In genomic region chr2:73891701-73892463, GRCm38 (mm10) we compare ENCODE assay signal across 8 mouse cellular contexts. TPM values are rescaled to one million over a fixed set of nuclear protein-coding genes. Genes with fewer than 3 reads are reported as not detected.
A peak's percentile ranks its signal among the peaks of the same experiment; 100 is the strongest.
DNase-seq lines count a peak whose midpoint lies in the region; ATAC-seq and TF ChIP-seq lines count a peak whose summit lies in the region.

No protein-coding gene starts in this region.

- peak overlapping the region; percentile 98 for H3K27ac ChIP-seq in gastrocnemius, adult 2 months
- peak overlapping the region; percentile 89 for H3K27ac ChIP-seq in heart, embryonic 15.5 days
- H3K27ac ChIP-seq in limb, embryonic 12.5 days: peak overlapping the region; percentile 91
- H3K27ac ChIP-seq in midbrain, embryonic 11.5 days (ENCODE audit: low read depth, low read length): peak overlapping the region; percentile 80
- H3K27ac ChIP-seq in stomach, embryonic 16.5 days (ENCODE audit: low read length): peak overlapping the region; percentile 89

- ATAC-seq in heart, embryonic 15.5 days (replicated peaks; ENCODE audit: insufficient number of reproducible peaks, insufficient read depth, low FRiP score, low read depth): peak; percentile 28
- peak; percentile 65 for ATAC-seq in limb, embryonic 12.5 days (ENCODE audit: insufficient number of reproducible peaks, insufficient read depth, low FRiP score, low TSS enrichment, low read depth)
- peak; percentile 76 for ATAC-seq in midbrain, embryonic 11.5 days (ENCODE audit: low FRiP score)
- peak; percentile 44 for ATAC-seq in stomach, embryonic 16.5 days (ENCODE audit: insufficient read depth, low FRiP score)

- H3K79me2 ChIP-seq in C2C12 (ENCODE audit: control insufficient read depth, insufficient read depth): peaks cover 55% of the 10 kb centered on the region

- peak; percentile 65 for DNase-seq in gastrocnemius, adult 2 months
- DNase-seq in gastrocnemius, adult 18-20 months (ENCODE audit: low spot score): no peak
- peak; percentile 75 for DNase-seq in embryo, embryonic 10.5 days (ENCODE audit: low spot score)
- DNase-seq in midbrain, embryonic 11.5 days (ENCODE audit: low spot score, missing footprints): peak; percentile 96

- TF ChIP-seq CTCF in gastrocnemius, adult 2 months (IDR thresholded peaks at IDR 0.05): no peak
- TF ChIP-seq CTCF in C2C12 (IDR thresholded peaks at IDR 0.05; ENCODE audit: control insufficient read depth, insufficient read depth, insufficient read length): no peak

- peaks cover 50% of the 10 kb centered on the region for H3K79me3 ChIP-seq in C2C12 (ENCODE audit: low read depth)

- intact Hi-C loops in gastrocnemius, adult 2 months (cut with DNase I): loop anchor here (1.0 kb wide), 1 partner anchor 19 kb away; the partner anchor contains the start of gene Atp5g3

- peaks cover 13% of the 10 kb centered on the region for H3K4me1 ChIP-seq in heart, embryonic 15.5 days (replicated peaks)
- peaks cover 6% of the 10 kb centered on the region; the same call in 1 of the 2 replicates for H3K4me1 ChIP-seq in limb, embryonic 12.5 days (replicated peaks)
- 0 out of 2 replicates have a peak, but pooled peaks cover 5% of the 10 kb centered on the region for H3K4me1 ChIP-seq in midbrain, embryonic 11.5 days (ENCODE audit: control insufficient read depth, insufficient read depth, low read length)
- H3K4me1 ChIP-seq in stomach, embryonic 16.5 days (ENCODE audit: control insufficient read depth, insufficient read depth, low read length): 0 out of 2 replicates have a peak, but pooled peaks cover 5% of the 10 kb centered on the region

- peak overlapping the region; percentile 94 for H3ac ChIP-seq in C2C12 (ENCODE audit: control insufficient read depth, insufficient read length, low read depth)

- under 1% methylated on average over 53 of the region's 54 CpGs for WGBS in heart, embryonic 15.5 days
- under 1% methylated on average over 54 of the region's 54 CpGs for WGBS in limb, embryonic 12.5 days
- WGBS in midbrain, embryonic 11.5 days: under 1% methylated on average over 54 of the region's 54 CpGs
- WGBS in stomach, embryonic 16.5 days: under 1% methylated on average over 52 of the region's 54 CpGs

- H3K27me3 ChIP-seq in C2C12 (ENCODE audit: control insufficient read depth, insufficient read depth, insufficient read length): no peaks in the 10 kb centered on the region
- no peaks in the 10 kb centered on the region for H3K27me3 ChIP-seq in heart, embryonic 15.5 days
- H3K27me3 ChIP-seq in limb, embryonic 12.5 days: no peaks in the 10 kb centered on the region
- H3K27me3 ChIP-seq in midbrain, embryonic 11.5 days (ENCODE audit: control insufficient read depth, insufficient read depth, low read length): no peaks in the 10 kb centered on the region
- H3K27me3 ChIP-seq in stomach, embryonic 16.5 days (ENCODE audit: control insufficient read depth, insufficient read depth, low read length): no peaks in the 10 kb centered on the region

- H3K4me2 ChIP-seq in heart, embryonic 15.5 days: peak overlapping the region; percentile 90
- peak overlapping the region; percentile 78 for H3K4me2 ChIP-seq in limb, embryonic 12.5 days
- H3K4me2 ChIP-seq in midbrain, embryonic 11.5 days: peak overlapping the region; percentile 72
- H3K4me2 ChIP-seq in stomach, embryonic 16.5 days (ENCODE audit: low read depth, low read length): peak overlapping the region; percentile 65

- peaks cover 3% of the 10 kb centered on the region for H3K36me3 ChIP-seq in C2C12 (ENCODE audit: control insufficient read depth, insufficient read depth)
- H3K36me3 ChIP-seq in heart, embryonic 15.5 days: no peaks in the 10 kb centered on the region
- H3K36me3 ChIP-seq in limb, embryonic 12.5 days: peaks cover 13% of the 10 kb centered on the region
- no peaks in the 10 kb centered on the region; the same call in 1 of the 2 replicates for H3K36me3 ChIP-seq in midbrain, embryonic 11.5 days (ENCODE audit: control insufficient read depth, insufficient read depth, low read length)
- H3K36me3 ChIP-seq in stomach, embryonic 16.5 days (ENCODE audit: control insufficient read depth, insufficient read depth, low read length): no peaks in the 10 kb centered on the region

- H3K4me3 ChIP-seq in gastrocnemius, adult 2 months: peak overlapping the region; percentile 97
- H3K4me3 ChIP-seq in C2C12 (ENCODE audit: insufficient read depth, poor library complexity, severe bottlenecking): peak overlapping the region; percentile 99
- H3K4me3 ChIP-seq in heart, embryonic 15.5 days: peak overlapping the region; percentile 98
- H3K4me3 ChIP-seq in limb, embryonic 12.5 days (replicated peaks): peak overlapping the region; percentile 90
- H3K4me3 ChIP-seq in midbrain, embryonic 11.5 days (ENCODE audit: low read depth, low read length): peak overlapping the region; percentile 76
- H3K4me3 ChIP-seq in stomach, embryonic 16.5 days (replicated peaks; ENCODE audit: low read length): peak overlapping the region; percentile 98

- H3K9me3 ChIP-seq in heart, embryonic 15.5 days (replicated peaks): no peaks in the 10 kb centered on the region
- no peaks in the 10 kb centered on the region for H3K9me3 ChIP-seq in limb, embryonic 12.5 days
- no peaks in the 10 kb centered on the region for H3K9me3 ChIP-seq in midbrain, embryonic 11.5 days (ENCODE audit: control insufficient read depth, low read length)
- H3K9me3 ChIP-seq in stomach, embryonic 16.5 days (replicated peaks; ENCODE audit: control insufficient read depth, low read length): no peaks in the 10 kb centered on the region

- H3K9ac ChIP-seq in heart, embryonic 15.5 days: peak overlapping the region; percentile 99
- peak overlapping the region; percentile 94 for H3K9ac ChIP-seq in limb, embryonic 12.5 days (replicated peaks)
- peak overlapping the region; percentile 94 for H3K9ac ChIP-seq in midbrain, embryonic 11.5 days (ENCODE audit: low read length)
- peak overlapping the region; percentile 96 for H3K9ac ChIP-seq in stomach, embryonic 16.5 days (ENCODE audit: low read length)

TF ChIP-seq in C2C12, 6 proteins besides CTCF, POLR2A, EP300 and RAD21:
- no peak for TF ChIP-seq USF1 (IDR thresholded peaks at IDR 0.05; ENCODE audit: low read depth)
- TF ChIP-seq MAX (IDR thresholded peaks at IDR 0.05): no peak
- no peak for TF ChIP-seq FOSL1 (IDR thresholded peaks at IDR 0.05; ENCODE audit: insufficient read depth, low read length, poor library complexity, severe bottlenecking)

RNA-seq across cellular contexts. Expression of gene Atf2, which starts 0.6 kb away (rescaled TPM):
- 10 to 100 TPM; 25.2 to 27.5 TPM for total RNA-seq in gastrocnemius, adult 2 months (2021)
- total RNA-seq in gastrocnemius, adult 18-20 months (2021): 10 to 100 TPM; 22.1 to 27.4 TPM
- polyA plus RNA-seq in C2C12 (2012; fragmentation: generic; extraction: Trizol): 7.7 TPM
- 38.1 and 39.3 TPM in 2 replicates for polyA plus RNA-seq in heart, embryonic 15.5 days (2015; fragmentation: Nextera tagmentation; extraction: Ambion mirVana)
- polyA plus RNA-seq in limb, embryonic 12.5 days (2016; fragmentation: Nextera tagmentation; extraction: Ambion mirVana): 90.8 and 92.3 TPM in 2 replicates
- 83.3 and 106 TPM in 2 replicates for polyA plus RNA-seq in midbrain, embryonic 11.5 days (2014; fragmentation: Nextera tagmentation; extraction: Ambion mirVana)
- polyA plus RNA-seq in stomach, embryonic 16.5 days (2015; fragmentation: Nextera tagmentation; extraction: Ambion mirVana): 60.2 and 65.4 TPM in 2 replicates

RNA-seq across cellular contexts. Expression of gene Atp5g3, which starts 19.2 kb away (rescaled TPM):
- total RNA-seq in gastrocnemius, adult 2 months (2021): 1,000 to 10,000 TPM in 1 of 2 experiments, 100 to 1,000 TPM in 1; 956 to 1,535 TPM
- total RNA-seq in gastrocnemius, adult 18-20 months (2021): 1,000 to 10,000 TPM; 1,056 to 1,184 TPM
- 1,509 TPM for polyA plus RNA-seq in C2C12 (2012; fragmentation: generic; extraction: Trizol)
- 2,396 and 3,120 TPM in 2 replicates for polyA plus RNA-seq in heart, embryonic 15.5 days (2015; fragmentation: Nextera tagmentation; extraction: Ambion mirVana)
- polyA plus RNA-seq in limb, embryonic 12.5 days (2016; fragmentation: Nextera tagmentation; extraction: Ambion mirVana): 968 and 980 TPM in 2 replicates
- 831 and 886 TPM in 2 replicates for polyA plus RNA-seq in midbrain, embryonic 11.5 days (2014; fragmentation: Nextera tagmentation; extraction: Ambion mirVana)
- 1,111 and 1,187 TPM in 2 replicates for polyA plus RNA-seq in stomach, embryonic 16.5 days (2015; fragmentation: Nextera tagmentation; extraction: Ambion mirVana)
